Mouse (Mus musculus) lung, embryonic 15.5 days (tissue): ENCODE measurements at regions not wholly inside any gene's neighbourhood (a gene's known extent, or its start where the extent isn't known, plus 50 kb on each side); places are given as distances from the start of the nearest gene placed in this dataset.

Experiments
- ATAC-seq: fragments of 200-750 bp; cut with Nextera tagmentation; 2 replicates; pipeline ENCODE4 v1.8.0; 2017; ENCODE audit warnings: moderate number of reproducible peaks, borderline replicate concordance; ENCODE audit not compliant: low FRiP score, low TSS enrichment; ENCODE audit errors: extremely low read depth
- H3K27ac ChIP-seq: fragments of 300-500 bp; sonication (generic); 2 replicates; pipeline ENCODE4 v1.5.1; 2015; ENCODE audit warnings: moderate library complexity, mild to moderate bottlenecking, inconsistent platforms
- H3K27me3 ChIP-seq: fragments of 300-500 bp; sonication (generic); 2 replicates; pipeline ENCODE4 v1.6.1; 2015; ENCODE audit warnings: inconsistent platforms
- H3K36me3 ChIP-seq: fragments of 300-500 bp; sonication (generic); 2 replicates; pipeline ENCODE4 v1.6.1; 2015; ENCODE audit warnings: inconsistent platforms
- H3K4me1 ChIP-seq: fragments of 300-500 bp; sonication (generic); 2 replicates; pipeline ENCODE4 v1.6.1; 2015; ENCODE audit warnings: inconsistent platforms
- H3K4me2 ChIP-seq: fragments of 300-500 bp; sonication (generic); 2 replicates; pipeline ENCODE4 v1.6.1; 2015; ENCODE audit warnings: inconsistent platforms, mild to moderate bottlenecking, moderate library complexity
- H3K4me3 ChIP-seq: fragments of 300-500 bp; sonication (generic); 2 replicates; pipeline ENCODE4 v1.5.1; 2015; ENCODE audit warnings: mild to moderate bottlenecking, inconsistent platforms
- H3K9ac ChIP-seq: fragments of 300-500 bp; sonication (generic); 2 replicates; pipeline ENCODE4 v1.6.1; 2015; ENCODE audit warnings: inconsistent platforms
- H3K9me3 ChIP-seq: fragments of 300-500 bp; sonication (generic); 2 replicates; pipeline ENCODE4 v1.6.1; 2016; ENCODE audit warnings: inconsistent platforms
- WGBS: fragments of 180-500 bp; shearing (Covaris S2); methylation state at CpG from one replicate; pipeline ENCODE4 v1.1.7; 2015; 5-methylcytosine and 5-hydroxymethylcytosine counted together

- no peak overlapping the region for H3K9ac ChIP-seq
- no peak overlapping the region for H3K27ac ChIP-seq
- no peaks in the 10 kb centered on the region for H3K27me3 ChIP-seq
- no peak overlapping the region for H3K4me2 ChIP-seq
- no peaks in the 10 kb centered on the region for H3K9me3 ChIP-seq
- no peaks in the 10 kb centered on the region for H3K36me3 ChIP-seq
- H3K4me1 ChIP-seq, result no peaks in the 10 kb centered on the region
- no peak overlapping the region for H3K4me3 ChIP-seq
- no peak for ATAC-seq
- WGBS, result 68% methylated on average over 8 of the region's 8 CpGs
Observed at GRCm38 (mm10) chr6:143615361-143615760, 448.3 kb downstream of the Etnk1 start.

GRCm38 (mm10) chr6:143616386-143616785 is 449.4 kb downstream of the Etnk1 start:
- H3K27ac ChIP-seq, result no peak overlapping the region
- no peak overlapping the region for H3K9ac ChIP-seq
- 74% methylated on average over 4 of the region's 4 CpGs for WGBS
- H3K36me3 ChIP-seq, result no peaks in the 10 kb centered on the region
- no peaks in the 10 kb centered on the region for H3K4me1 ChIP-seq
- H3K9me3 ChIP-seq, result no peaks in the 10 kb centered on the region
- H3K4me3 ChIP-seq, result no peak overlapping the region
- no peak overlapping the region for H3K4me2 ChIP-seq
- no peaks in the 10 kb centered on the region for H3K27me3 ChIP-seq
- no peak for ATAC-seq

GRCm38 (mm10) chr6:143618558-143618957 is 451.5 kb downstream of the Etnk1 start:
- no peaks in the 10 kb centered on the region for H3K27me3 ChIP-seq
- no peaks in the 10 kb centered on the region for H3K4me1 ChIP-seq
- H3K4me2 ChIP-seq, result no peak overlapping the region
- WGBS, result 56% methylated on average over 10 of the region's 10 CpGs
- ATAC-seq, result no peak
- no peak overlapping the region for H3K27ac ChIP-seq
- no peaks in the 10 kb centered on the region for H3K9me3 ChIP-seq
- H3K9ac ChIP-seq, result no peak overlapping the region
- no peaks in the 10 kb centered on the region for H3K36me3 ChIP-seq
- H3K4me3 ChIP-seq, result no peak overlapping the region

- Histone ChIP-seq H3K9me3 (no peaks in the 10 kb centered on the region), H3K27me3 (no peaks in the 10 kb centered on the region), H3K9ac (no peak overlapping the region), H3K4me3 (no peak overlapping the region), H3K36me3 (no peaks in the 10 kb centered on the region), H3K4me2 (no peak overlapping the region), H3K4me1 (peaks cover 4% of the 10 kb centered on the region; the same call in 1 of the 2 replicates), H3K27ac (no peak overlapping the region)
- no peak for ATAC-seq
- 63% methylated on average over 2 of the region's 2 CpGs for WGBS
Observed at GRCm38 (mm10) chr6:143620583-143620982, 453.6 kb downstream of the Etnk1 start.

GRCm38 (mm10) chr6:143622161-143622560 is 455.1 kb downstream of the Etnk1 start:
- Histone ChIP-seq H3K9ac (no peak overlapping the region), H3K4me3 (no peak overlapping the region), H3K27ac (no peak overlapping the region), H3K4me2 (no peak overlapping the region), H3K36me3 (no peaks in the 10 kb centered on the region), H3K9me3 (no peaks in the 10 kb centered on the region), H3K27me3 (no peaks in the 10 kb centered on the region), H3K4me1 (peaks cover 4% of the 10 kb centered on the region; the same call in 1 of the 2 replicates)
- WGBS, result 68% methylated on average over 2 of the region's 2 CpGs
- no peak for ATAC-seq

GRCm38 (mm10) chr6:143624901-143625300 is 457.9 kb downstream of the Etnk1 start:
- Histone ChIP-seq H3K9me3 (no peaks in the 10 kb centered on the region), H3K4me2 (no peak overlapping the region), H3K27me3 (no peaks in the 10 kb centered on the region), H3K36me3 (no peaks in the 10 kb centered on the region), H3K4me1 (peaks cover 4% of the 10 kb centered on the region; the same call in 1 of the 2 replicates), H3K27ac (no peak overlapping the region), H3K4me3 (no peak overlapping the region), H3K9ac (no peak overlapping the region)
- no peak for ATAC-seq
- 49% methylated on average over 3 of the region's 3 CpGs for WGBS

GRCm38 (mm10) chr6:143631581-143631980 is 464.6 kb downstream of the Etnk1 start:
- H3K9ac ChIP-seq, result no peak overlapping the region
- H3K9me3 ChIP-seq, result no peaks in the 10 kb centered on the region
- no peaks in the 10 kb centered on the region for H3K27me3 ChIP-seq
- ATAC-seq, result no peak
- no peaks in the 10 kb centered on the region for H3K36me3 ChIP-seq
- no peak overlapping the region for H3K4me3 ChIP-seq
- no peak overlapping the region for H3K4me2 ChIP-seq
- no peaks in the 10 kb centered on the region for H3K4me1 ChIP-seq
- 45% methylated on average over 7 of the region's 7 CpGs for WGBS
- no peak overlapping the region for H3K27ac ChIP-seq

- Histone ChIP-seq H3K9me3 (no peaks in the 10 kb centered on the region), H3K27me3 (no peaks in the 10 kb centered on the region), H3K36me3 (no peaks in the 10 kb centered on the region), H3K4me3 (no peak overlapping the region), H3K27ac (no peak overlapping the region), H3K4me2 (no peak overlapping the region), H3K9ac (no peak overlapping the region), H3K4me1 (no peaks in the 10 kb centered on the region)
- ATAC-seq, result no peak
- WGBS, result 49% methylated on average over 6 of the region's 6 CpGs
Observed at GRCm38 (mm10) chr6:143633710-143634109, 466.7 kb downstream of the Etnk1 start.

GRCm38 (mm10) chr6:143634334-143634733 is 467.3 kb downstream of the Etnk1 start:
- Histone ChIP-seq H3K9me3 (no peaks in the 10 kb centered on the region), H3K36me3 (no peaks in the 10 kb centered on the region), H3K9ac (no peak overlapping the region), H3K4me1 (no peaks in the 10 kb centered on the region), H3K4me2 (no peak overlapping the region), H3K4me3 (no peak overlapping the region), H3K27ac (no peak overlapping the region), H3K27me3 (no peaks in the 10 kb centered on the region)
- no peak for ATAC-seq
- 74% methylated on average over 10 of the region's 10 CpGs for WGBS

GRCm38 (mm10) chr6:143635043-143635442 is 468.0 kb downstream of the Etnk1 start:
- H3K27ac ChIP-seq, result no peak overlapping the region
- no peak for ATAC-seq
- no peak overlapping the region for H3K9ac ChIP-seq
- no peak overlapping the region for H3K4me3 ChIP-seq
- no peaks in the 10 kb centered on the region for H3K36me3 ChIP-seq
- 73% methylated on average over 2 of the region's 2 CpGs for WGBS
- H3K9me3 ChIP-seq, result no peaks in the 10 kb centered on the region
- no peaks in the 10 kb centered on the region for H3K27me3 ChIP-seq
- no peak overlapping the region for H3K4me2 ChIP-seq
- no peaks in the 10 kb centered on the region for H3K4me1 ChIP-seq

- Histone ChIP-seq H3K27me3 (no peaks in the 10 kb centered on the region), H3K4me3 (no peak overlapping the region), H3K36me3 (no peaks in the 10 kb centered on the region), H3K9me3 (no peaks in the 10 kb centered on the region), H3K4me2 (no peak overlapping the region), H3K4me1 (no peaks in the 10 kb centered on the region), H3K27ac (no peak overlapping the region), H3K9ac (no peak overlapping the region)
- ATAC-seq, result no peak
- 54% methylated on average over 5 of the region's 5 CpGs for WGBS
Observed at GRCm38 (mm10) chr6:143640652-143641051, 473.6 kb downstream of the Etnk1 start.

- Histone ChIP-seq H3K27me3 (no peaks in the 10 kb centered on the region), H3K36me3 (no peaks in the 10 kb centered on the region), H3K9me3 (no peaks in the 10 kb centered on the region), H3K4me1 (no peaks in the 10 kb centered on the region), H3K27ac (no peak overlapping the region), H3K4me2 (no peak overlapping the region), H3K9ac (no peak overlapping the region), H3K4me3 (no peak overlapping the region)
- WGBS, result 64% methylated on average over 3 of the region's 3 CpGs
- ATAC-seq, result no peak
Observed at GRCm38 (mm10) chr6:143642052-143642451, 475.0 kb downstream of the Etnk1 start.

GRCm38 (mm10) chr6:143645989-143646388 is 479.0 kb downstream of the Etnk1 start:
- Histone ChIP-seq H3K4me1 (no peaks in the 10 kb centered on the region), H3K9ac (no peak overlapping the region), H3K4me3 (no peak overlapping the region), H3K27me3 (no peaks in the 10 kb centered on the region), H3K4me2 (no peak overlapping the region), H3K36me3 (no peaks in the 10 kb centered on the region), H3K27ac (no peak overlapping the region), H3K9me3 (no peaks in the 10 kb centered on the region)
- ATAC-seq, result no peak
- 65% methylated on average over 4 of the region's 4 CpGs for WGBS
